Mouse (Mus musculus) adrenal gland (tissue): Measurements from ENCODE around the gene Sgsm1.

ENCODE experiments used
- intact Hi-C: fragments of 180-260 bp; cut with DNase I; formaldehyde crosslinking; loops from one replicate; pipeline ENCODE4 v1.15.1; 2025
- microRNA-seq, 2 experiments: library from miRNA; unstranded; fragments of <30 nt; microRNA quantifications; one replicate each; pipeline ENCODE4; 2019

Gene Sgsm1

DNA sequence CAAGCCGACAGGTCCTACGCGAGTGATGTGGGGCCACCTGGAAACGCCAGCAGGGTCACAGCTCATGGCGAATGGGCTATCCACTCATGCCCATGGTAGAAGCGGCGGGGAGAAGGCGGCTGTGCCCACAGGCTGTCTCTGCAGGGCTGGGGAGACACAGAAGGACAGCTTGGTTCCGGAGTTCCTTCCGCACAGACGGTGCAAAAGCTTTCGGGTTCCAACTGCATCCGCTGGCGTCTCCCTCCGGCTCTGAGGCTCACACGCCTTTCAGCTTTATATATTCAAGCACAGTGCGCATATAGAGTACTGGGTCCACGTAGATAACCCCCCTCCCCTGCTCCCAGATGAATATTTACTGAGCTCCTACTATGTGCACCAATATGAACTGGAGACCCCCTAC lies 116.8 kb downstream of the Sgsm1 start:
- intact Hi-C loops: no loop called here

Small RNA genes within 50 kb of the gene (microRNA-seq; reads per million reads assigned to microRNA genes)
- 0 reads per million in 2 experiments for gene Mir7229
- gene Mir7230: 0 reads per million in 2 experiments
